Mouse (Mus musculus) cerebellum, postnatal 4 days (tissue): Measurements from ENCODE around the gene Gjb4.

Source experiments
- DNase-seq, 2 experiments: peaks; one replicate each; pipeline ENCODE4 v3.0.0; 2022; ENCODE audit warnings: low spot score in 2 of 2, mixed read lengths in 1 of 2

Gjb4 gene

DNA sequence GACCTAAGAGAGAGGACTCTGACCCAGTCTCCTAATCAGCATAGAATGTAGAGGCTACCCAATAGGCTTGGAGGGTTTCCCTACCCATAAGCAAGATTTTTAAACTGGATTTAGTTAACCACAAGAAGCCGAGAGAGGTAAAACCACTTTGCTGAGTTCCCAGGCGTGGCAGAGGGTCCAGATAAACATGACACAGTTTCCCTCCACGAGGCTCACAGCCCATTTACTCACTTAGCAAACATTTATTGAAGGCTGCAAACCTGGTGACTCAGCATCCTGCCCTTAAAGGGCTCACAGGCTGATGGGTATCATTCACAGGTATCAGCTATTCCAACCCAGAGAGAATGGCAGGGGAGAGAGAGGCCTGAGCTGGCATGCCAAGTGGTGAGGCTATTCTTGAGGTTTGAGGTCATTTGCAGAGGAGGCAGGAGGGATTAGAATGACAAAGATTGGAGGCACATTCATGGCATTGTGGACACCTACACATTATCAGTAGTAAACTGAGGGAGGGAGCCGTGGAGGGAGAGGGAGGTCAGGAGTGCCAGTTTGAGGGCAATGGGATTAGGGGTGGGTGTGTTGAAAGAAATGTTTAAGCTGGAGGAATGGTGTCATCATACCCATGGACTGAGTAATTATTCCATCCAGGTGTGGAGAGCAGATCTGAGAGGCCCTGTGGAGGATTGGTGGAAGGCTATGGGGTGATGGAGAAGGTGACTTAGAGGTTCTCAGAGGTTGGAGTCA, 4.2 kb downstream of the Gjb4 start:
- no peak for DNase-seq

DNA sequence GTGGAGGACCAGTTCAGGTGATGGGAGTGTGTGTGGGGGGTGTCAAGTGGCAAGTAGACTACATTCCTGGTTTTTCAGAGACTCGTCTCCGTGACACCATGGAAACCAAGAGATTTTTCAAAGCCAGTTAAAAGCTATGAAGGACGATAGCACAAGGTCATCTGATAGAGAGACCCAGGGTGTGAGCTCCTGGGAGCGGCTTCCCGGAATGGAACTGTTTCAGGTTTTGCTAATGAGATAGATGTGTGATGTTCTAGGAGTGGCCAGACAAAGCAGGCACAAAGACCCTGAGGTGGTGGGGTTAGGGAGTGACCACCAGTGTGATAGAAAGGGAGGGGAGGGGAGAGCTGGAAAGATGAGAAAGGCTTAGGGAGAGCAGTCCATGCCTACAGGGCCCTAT, 8.9 kb downstream of the Gjb4 start:
- no peak for DNase-seq

DNA sequence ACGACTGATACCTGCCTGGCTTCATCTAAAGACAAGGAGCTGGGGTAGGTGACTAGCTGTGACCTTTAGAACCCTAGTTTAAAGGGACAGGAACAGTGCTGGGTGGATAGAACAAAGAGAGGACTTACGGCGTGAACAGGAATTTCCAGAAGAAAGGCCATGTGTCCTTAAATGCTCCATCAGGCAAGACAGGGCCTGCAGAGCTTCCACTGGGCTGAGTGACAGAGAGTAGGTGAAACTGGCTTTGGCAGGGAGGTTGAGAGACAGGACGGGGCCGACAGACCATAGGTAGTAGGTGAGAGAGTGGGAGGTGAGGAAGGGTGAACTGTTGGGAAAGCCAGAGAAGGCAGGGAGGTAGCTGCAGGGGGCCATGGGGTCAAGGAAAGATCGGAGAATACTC, 12.5 kb downstream of the Gjb4 start:
- DNase-seq, result no peak

DNA sequence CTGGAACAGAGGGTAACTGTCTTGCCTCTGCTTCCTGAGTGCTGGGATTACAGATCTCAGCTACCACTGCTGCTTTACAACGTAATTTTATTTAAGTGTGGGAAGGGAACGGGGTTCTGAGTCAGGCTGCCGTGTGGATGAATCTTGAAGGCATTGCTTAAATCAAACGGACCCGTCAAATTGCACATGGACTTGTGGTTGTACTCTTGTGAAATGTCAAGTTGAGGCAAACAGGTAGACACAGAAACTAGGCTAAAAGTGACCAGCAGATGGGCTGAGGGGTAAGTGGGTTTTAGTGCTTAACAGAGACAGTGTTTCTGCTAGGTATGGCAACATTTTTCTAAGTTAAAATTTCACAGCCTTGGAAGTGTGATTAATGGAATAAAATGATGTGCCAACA, 16.2 kb downstream of the Gjb4 start:
- no peak for DNase-seq

DNA sequence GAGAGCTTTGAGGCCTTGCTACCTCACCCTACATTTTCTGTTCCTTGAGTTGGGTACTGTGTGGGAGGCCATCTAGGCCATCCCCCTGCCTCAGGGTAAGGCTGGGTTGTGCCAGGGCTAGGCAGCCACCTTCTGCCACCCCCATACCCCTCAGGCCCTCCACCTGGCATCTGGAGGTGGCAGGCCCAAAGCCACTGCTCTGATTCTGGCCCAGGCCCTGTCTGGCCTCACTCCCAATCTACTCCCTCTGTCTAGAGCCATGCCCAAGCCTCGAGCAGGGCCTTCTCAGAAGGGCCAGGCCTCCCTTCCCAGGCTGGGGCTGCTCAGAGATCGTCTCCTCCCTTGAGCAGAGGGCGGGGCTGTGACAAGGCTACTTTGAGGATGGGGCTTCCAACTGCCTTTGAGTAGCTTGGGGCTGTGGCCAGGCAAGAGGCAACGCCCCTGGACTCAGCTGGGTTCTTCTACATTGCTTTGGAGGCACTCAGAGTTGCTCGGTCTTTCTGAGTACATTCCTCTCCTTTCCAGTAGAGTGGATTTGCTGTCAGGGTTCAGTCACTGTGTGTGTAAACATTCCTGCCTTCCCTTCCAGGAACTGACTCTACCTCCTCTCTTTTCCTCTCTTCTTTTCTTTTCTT, 18.9 kb downstream of the Gjb4 start:
- DNase-seq, result peak in 1 of 2 experiments; percentile 3

DNA sequence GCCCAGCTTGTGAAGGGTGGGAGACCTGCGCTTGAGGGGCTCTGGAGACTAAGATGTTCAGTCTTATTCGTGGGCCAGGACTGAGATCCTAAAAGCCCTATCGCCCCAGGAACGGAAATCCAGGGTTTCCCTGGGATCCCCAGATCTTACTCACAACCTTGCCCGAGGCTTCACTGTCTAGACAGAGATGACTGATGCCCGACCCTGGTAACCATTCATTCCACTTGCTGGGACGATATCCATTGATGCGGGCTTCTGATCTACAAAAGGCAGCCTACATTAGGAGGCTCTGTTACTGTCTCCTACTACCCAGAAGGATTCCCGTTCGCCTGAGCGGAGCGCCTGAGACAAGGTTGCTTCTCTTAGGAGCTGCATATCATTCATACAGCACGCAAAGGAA, 22.7 kb downstream of the Gjb4 start:
- DNase-seq, result no peak

DNA sequence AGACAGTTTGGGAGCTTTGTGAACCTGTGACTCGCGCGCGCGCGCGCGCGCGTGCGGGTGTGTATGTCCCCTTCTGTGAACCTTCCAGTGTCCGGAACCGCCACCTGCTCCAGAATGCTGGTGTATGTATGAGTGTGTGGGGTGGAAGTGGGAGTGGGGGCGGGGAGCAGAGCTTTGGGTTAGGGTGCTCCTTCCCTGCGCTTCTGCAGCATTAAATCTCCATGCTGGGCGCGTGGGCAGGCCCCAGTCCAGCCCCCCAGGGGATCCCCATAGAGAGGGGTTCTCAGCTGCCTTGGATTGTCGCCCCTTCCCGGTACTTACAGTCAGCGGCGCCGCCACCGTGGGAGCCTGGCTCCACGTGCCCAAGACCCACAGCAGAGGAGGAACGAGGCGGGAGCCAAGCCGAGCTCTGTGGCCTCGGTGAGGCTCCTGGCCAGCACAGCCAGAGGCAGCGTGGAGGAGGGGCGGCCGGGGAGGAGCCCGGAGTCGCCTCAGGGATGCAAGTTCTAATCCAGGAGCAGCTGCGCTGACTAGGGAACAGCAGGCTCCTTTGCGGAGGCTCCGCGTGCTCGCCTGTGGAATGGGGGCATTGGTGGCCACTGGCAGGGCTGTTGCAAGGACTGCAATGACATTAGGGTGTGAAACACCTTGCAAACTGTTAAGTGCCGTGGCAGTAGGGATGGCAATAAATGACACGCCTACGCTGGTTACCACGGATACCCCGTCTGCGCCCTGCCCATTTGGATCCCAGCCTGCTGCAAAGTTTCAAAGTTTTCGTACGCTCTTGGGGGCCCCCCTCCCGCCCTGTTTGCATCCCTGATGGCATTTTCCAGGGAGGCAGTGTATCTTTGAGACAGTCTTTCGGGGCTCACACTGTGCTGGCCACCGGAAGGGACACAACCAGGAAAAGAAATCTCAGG, 23.4 kb downstream of the Gjb4 start, which contains the start of gene Gjb3:
Gene Gjb3 (minus strand): TSS at position 664 of the 920 bp plus-strand sequence.
- no peak for DNase-seq

DNA sequence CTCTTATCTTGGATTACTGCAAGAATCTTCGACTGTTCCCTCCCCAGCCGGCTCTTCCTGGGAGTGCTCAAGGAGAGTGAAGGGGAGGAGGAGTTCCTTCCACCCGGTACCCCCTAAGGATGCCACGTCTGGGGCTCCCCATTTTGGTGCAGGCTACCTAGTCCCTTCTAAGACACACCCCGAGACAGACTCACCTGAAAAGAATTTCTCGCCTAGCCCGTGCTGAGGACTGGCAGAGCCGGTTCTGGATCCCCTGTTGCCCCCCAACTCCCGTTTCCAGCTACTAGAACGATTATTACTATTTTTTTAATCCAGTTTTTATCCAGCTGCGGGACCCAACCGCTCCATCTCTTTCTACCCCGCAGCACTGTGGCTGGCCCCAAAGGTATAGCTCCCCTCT, 24.1 kb downstream of the Gjb4 start:
- DNase-seq, result no peak

DNA sequence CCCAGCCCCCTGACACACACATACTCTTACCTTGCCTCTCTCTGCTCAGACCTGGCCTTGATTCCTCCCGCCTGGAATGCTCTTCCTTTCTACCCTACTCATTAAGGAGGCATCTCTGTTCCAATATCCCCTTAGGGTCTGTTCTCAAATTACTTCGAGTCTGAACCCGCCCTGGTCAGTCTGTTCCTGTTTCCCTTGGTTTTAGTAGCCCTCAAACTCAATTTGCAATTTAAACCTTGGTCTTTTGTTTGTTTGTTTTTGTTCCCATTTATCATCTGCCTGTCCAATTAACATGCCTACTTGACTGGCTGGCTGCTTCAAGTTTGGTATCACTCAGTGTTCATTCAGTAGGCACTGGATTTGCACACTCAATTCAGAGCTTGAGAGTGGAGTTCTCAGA, 24.8 kb downstream of the Gjb4 start:
- DNase-seq, result no peak

DNA sequence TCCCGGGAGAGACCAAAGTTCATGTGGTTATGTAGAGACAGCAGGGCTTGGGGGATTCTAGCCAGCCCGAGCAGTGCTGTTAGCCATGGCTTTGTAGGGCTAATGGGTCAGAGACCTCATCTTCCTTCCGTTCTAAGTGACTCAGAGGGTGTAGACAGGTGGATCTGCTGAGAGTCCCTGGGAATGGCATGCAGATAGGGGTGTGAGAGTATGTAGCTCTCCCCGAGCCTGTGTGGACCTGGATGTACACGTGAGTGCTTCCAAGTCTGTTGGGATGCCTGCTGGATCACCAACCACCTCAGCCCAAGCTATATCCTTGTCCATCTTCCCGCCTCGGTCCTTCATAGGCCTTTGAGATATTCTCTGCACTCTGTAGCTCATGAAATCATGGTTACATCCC, 25.5 kb downstream of the Gjb4 start:
- DNase-seq, result no peak

DNA sequence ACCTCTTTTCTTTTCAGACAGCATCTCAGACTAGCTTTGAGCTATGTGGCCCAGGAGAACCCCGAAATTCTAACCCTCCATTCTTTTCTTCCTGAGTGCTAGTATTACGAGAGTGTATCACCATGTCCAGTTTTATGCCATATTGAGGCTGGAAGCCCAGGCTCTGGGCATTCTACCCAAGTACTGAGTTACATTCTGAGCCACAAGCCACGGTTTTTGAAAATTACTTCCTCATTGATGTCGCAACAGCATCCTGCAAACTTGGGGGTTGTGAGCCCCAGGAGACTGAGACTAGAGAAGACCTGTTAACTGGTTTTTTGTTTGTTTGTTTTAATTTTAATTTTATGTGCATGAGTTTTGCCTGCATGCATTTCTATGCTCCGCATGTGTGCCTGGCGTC, 26.1 kb downstream of the Gjb4 start:
- no peak for DNase-seq

DNA sequence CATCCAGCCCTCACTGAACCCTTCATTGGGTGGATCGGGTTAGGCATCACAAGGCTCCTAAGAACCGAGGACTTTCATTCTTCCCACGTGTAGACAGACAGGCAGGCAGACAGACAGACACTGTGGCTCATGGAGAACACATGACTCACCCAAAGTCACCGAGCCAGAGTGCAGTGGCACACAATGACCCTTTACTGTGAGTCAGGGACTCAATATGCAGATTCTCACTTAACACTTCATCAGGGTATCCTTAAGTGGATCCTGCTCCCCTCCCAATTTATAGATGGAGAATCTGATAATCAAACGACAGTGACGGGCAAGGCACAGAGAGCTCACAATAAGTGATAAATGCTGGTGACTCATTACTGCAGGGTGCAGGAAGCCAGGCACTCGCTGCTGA, 26.6 kb downstream of the Gjb4 start:
- no peak for DNase-seq

DNA sequence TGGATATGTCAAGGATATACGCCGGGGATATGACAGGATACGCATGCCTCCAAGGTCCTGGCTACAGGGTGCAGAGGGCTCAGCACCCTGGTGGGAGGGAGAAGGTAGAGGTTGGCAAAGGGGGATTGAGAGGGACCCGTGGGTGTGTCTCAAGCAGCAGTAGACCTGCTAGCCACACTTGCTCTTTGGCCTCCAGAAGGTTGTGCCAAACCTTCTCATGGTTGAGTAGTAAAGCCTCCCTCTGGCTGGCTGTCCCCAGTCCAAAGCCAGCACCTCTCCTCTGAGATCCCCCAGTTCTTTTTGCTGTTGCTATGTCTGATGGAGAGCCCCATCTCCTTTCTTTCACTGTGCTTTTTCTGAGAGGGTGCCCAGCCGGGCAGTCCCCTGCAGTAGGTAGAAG, 28.6 kb downstream of the Gjb4 start:
- no peak for DNase-seq

DNA sequence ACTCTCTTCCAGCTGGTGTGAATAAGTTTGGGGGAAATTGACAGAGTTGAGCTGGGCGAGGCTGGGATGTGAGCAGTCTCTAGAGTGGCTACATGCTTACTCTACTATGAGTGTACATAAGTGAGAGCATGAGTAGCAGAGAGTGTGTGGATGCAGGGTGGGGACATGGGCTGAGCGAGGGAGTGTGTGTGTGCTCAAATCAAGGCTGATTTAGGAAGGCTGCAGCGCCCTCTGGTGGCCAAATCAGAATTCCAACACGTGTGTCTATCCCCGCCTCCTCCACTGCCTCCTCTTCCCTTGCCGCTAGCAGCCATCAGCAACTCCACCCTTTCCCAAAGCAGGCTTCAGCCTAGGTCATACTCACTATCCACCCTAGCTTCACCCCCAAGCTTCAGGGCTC, 29.1 kb downstream of the Gjb4 start:
- peak; percentile 76 to 85 for DNase-seq

DNA sequence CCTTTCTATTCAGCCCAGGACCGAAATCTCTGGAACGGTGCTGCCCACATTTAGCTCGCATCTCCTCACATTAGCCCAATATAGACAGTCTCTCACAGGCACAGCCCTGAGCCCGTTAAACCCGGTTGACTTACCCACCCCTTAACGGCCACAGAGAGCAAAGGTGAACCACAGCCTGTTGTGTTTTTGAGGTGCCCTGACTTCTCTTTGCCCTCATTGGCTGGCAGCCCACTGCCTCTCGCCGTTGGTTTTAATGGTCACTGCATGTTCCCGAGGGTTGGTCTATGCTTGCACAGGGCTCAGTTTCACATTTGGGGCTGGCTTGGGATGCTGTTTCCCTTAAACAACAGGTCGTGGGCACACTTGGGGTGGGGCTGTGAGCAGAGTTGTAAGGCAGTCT, 29.6 kb downstream of the Gjb4 start:
- no peak for DNase-seq

DNA sequence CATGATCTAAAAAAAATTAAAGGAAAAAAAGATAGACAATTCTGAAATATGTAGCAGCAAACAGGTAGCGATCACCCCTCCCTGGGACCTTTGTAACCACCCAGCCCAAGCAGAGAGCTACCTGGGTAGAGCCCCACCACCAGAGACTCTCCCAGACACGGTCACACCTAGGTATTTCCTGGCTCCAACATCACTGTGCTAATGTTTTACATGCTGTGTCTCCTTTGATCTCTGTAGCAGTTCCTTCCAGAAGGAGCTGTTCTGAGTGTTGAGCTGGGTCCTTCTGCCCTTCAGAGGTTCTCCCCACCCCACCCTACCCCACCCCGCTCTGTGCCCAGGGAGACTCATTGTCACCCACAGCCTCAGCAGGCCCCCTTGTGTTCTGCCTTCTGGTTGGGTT, 30.2 kb downstream of the Gjb4 start:
- DNase-seq, result no peak

DNA sequence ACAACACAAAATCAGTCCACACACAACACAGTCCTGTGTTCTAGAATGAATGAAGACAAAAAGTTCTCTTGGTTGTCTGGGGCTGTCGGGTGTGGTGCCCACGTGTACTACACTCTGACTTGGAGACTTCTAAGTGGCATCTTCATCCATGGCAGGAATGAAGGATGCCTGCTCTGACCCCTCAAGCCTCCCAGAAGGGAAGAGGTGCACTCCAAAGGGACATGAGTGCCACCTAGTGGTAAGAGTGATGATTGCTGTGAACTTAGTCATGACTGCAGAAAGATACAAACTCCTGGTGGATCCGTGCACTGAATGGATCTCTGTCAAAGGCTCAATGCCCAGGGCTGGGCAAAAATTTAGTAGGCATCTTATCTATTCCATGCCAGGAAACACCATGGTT, 34.3 kb downstream of the Gjb4 start:
- DNase-seq, result peak in 1 of 2 experiments; percentile 77

DNA sequence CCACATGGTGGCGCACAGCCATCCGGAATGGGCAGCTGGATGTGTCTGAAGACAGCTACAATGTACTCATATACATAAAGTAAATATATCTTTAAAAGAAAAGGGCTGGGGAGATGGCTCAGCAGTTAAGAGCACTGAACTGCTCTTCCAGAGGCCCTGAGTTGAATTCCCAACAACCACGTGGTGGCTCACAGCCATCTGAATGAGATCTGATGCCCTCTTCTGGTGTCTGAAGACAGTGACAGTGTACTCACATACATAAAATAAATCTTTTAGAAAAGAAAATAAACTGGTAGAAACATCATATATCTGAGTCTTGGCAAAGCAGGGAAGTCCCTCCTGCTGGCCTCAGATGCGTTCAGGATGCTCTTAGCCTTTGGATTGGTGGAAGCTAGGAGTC, 36.7 kb downstream of the Gjb4 start:
- DNase-seq, result no peak

DNA sequence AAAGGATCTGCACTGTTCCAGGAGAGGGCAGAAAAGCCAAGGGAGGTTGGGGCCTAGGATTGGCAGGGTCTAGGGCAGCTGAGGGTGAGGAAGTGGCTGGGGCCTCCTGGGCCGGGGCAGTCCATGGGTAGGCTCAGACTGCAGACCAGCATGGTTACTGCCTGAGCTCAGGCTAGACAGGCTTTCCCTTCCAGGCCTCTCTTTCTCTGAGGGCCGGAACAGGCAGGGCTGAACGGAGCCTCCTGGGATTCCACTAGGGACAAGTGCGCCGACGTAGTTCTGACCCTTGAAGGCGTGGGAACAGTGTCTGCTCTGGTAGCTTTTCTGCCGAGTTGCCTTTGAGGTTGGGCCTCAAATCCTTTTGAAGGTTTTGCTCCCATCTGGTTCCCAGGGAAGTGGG, 38.1 kb downstream of the Gjb4 start:
- no peak for DNase-seq

DNA sequence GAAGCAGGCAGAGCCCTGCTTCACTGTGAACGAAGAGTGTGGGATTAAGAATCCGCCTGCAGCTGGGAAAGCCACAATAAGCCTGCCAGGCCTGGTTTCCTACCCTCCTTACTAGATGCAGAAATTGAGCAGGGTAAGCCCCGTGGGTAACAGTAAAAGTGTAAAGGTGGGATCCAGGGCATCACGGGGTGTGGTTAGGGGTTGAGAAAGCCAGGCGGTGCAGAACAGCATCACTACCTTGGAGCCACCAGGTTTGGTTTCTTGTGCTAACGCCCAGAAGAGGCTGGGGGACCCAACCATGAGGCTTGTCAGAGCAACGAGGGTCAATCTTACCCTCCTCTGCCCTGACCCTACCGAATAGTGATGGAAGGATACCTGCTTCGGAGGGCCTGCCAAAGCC, 39.3 kb downstream of the Gjb4 start:
- no peak for DNase-seq

DNA sequence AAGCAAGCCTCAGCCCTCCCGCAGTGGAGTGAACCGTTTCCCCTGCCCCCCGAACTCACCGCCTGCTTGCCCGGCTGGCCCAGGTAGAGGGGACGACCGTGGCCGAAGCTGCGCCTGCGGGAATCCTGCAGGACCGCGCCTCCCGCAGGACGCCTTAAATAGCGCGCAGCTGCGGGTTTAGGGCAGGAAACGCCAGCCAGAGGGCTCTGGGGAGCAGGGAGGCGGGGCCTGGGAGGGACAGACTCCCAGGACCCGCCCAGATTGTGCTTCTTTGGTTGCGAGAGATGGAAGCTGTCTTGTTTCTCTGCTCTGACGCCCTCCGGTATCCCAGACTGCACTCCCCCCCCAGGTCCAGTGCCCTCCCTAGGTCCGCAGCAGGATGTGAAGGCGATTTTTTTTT, 40.0 kb downstream of the Gjb4 start, which contains the start of gene Gja4:
Gene Gja4 (minus strand): TSS at position 179 of the 400 bp plus-strand sequence.
- DNase-seq, result peak; percentile 49 to 61

DNA sequence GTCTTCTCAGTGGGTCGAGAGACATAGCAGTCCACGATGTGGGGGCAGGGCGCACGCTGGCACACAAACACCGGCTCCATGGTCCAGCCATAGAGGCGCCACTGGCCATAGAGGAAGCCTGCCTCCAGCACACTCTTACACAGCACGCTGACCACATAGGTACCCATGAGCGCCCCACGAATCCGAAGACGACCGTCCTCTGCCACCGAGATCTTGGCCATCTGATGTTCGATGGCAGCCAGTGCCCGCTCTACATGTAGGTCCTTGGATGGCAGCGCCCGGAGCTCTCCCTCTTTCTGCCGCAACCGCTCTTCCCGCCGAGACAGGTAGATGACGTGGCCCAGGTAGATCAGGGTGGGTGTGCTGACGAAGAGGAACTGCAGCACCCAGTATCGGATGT, 41.5 kb downstream of the Gjb4 start:
- DNase-seq, result no peak

DNA sequence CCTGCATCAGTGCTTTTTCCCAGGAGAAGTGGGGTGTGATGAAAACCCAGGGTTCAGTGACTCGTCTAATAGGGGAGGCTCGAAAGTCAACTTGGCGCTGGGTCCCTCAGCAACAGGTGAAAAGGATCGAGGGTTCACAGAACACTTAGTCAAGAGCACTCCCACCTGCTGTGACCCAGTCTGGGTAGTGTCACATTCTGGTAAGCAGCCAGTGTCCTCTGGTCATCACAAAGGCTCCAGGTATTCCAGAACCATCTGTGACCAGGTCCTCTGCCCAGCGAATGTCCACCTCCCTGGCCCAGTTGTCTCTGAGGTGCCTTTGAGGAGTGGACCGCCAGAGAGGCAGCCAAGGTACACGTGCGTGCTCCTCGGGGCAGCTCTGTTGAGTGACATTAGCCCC, 42.3 kb downstream of the Gjb4 start:
- no peak for DNase-seq
